Mouse (Mus musculus) brain, embryonic 14.5 days (tissue): ENCODE measurements around the gene Pappa2.

Experiments used
- CTCF ChIP-seq: fragments of 200-500 bp; IDR thresholded peaks from 2 replicates; pipeline ENCODE4 v1.5.1; 2012; ENCODE audit warnings: inconsistent platforms, mild to moderate bottlenecking, moderate library complexity, borderline replicate concordance; ENCODE audit not compliant: insufficient read depth, insufficient read length; ENCODE audit errors: extremely low read depth
- POLR2A ChIP-seq: fragments of 200-500 bp; IDR thresholded peaks from 2 replicates; pipeline ENCODE4 v1.6.1; 2012; ENCODE audit warnings: mild to moderate bottlenecking, inconsistent platforms, borderline replicate concordance; ENCODE audit not compliant: poor library complexity, insufficient read depth, insufficient read length, severe bottlenecking; ENCODE audit errors: extremely low read depth

DNA sequence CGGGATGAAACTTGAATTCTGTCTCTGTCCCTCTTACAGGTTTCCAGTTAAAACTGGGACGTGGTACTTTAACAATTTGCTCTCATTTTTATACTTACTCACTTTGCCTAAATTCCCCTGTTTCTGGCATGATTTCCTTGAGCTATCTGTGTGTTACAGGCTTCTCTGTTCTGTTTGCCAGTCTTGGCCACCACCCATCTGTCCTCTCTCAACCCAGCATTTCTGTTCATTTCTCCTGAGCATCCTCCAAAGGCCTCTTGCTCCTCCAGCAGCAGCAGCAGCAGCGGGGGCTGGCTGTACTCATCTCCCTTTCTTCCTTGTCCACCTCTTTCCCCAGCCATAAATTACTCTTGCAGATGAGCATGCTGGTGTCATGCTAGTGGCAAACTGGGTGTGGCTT lies 104.8 kb downstream of the Pappa2 start:
- TF ChIP-seq CTCF, result no peak
- TF ChIP-seq POLR2A, result no peak
